Mouse (Mus musculus): ENCODE data around the gene Tpd52l1. TPM values are rescaled to one million over a fixed set of nuclear protein-coding genes. Genes with fewer than 3 reads are reported as not detected.

Gene Tpd52l1
- total and polyA plus RNA-seq, 2 experiments: 6.5 to 16.3 TPM

DNA sequence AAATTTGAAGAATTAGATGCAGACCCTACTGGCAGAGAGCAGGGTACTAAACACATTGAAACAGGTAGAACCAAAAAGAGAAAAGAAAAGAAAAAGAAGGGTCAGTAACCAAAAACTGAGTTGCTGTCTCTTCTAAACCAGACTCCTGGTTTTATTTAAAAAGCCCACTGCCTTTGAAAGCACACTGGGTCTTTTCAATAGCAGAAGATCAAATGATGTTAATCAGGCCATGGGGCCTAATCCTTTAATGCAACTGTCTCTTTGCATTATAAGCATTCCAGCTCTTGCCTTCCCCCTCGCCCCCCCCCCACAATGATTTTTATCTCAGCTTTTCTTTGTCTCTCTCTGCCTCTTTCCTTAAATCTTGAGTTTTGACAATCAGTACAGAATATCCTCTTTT is 149.3 kb downstream of the Tpd52l1 start:
- DNase-seq (ENCODE audit: extremely low read depth, low read depth, low spot score): no peak
- Histone ChIP-seq H3K79me2 (ENCODE audit: control insufficient read depth, insufficient read depth, low read length) (no peaks in the 10 kb centered on the region), H3K27ac (replicated peaks; ENCODE audit: insufficient read depth, low read depth, low read length) (no peak overlapping the region), H3K27me3 (ENCODE audit: control insufficient read depth, insufficient read depth, low read length) (no peaks in the 10 kb centered on the region), H3K36me3 (ENCODE audit: control insufficient read depth, insufficient read depth, low read length) (no peaks in the 10 kb centered on the region), H3K4me3 (ENCODE audit: insufficient read depth, low read depth, low read length) (no peak overlapping the region), H3K4me1 (ENCODE audit: control insufficient read depth, insufficient read depth, low read length) (no peaks in the 10 kb centered on the region), H3K9ac (ENCODE audit: low read depth, low read length) (no peak overlapping the region)
- WGBS: 67% methylated on average over 1 of the region's 1 CpGs
- no peak for TF ChIP-seq POLR2A (IDR thresholded peaks at IDR 0.05; ENCODE audit: extremely low read depth, insufficient read depth, low read length)
- TF ChIP-seq CTCF (IDR thresholded peaks at IDR 0.05; ENCODE audit: low read depth, low read length): no peak

GRCm38 (mm10) chr10:31295705-31296104 is 150.1 kb downstream of the Tpd52l1 start:
- TF ChIP-seq CTCF (IDR thresholded peaks at IDR 0.05; ENCODE audit: low read depth, low read length) (no peak), POLR2A (IDR thresholded peaks at IDR 0.05; ENCODE audit: extremely low read depth, insufficient read depth, low read length) (no peak)
- no peak for DNase-seq (ENCODE audit: extremely low read depth, low read depth, low spot score)
- Histone ChIP-seq H3K36me3 (ENCODE audit: control insufficient read depth, insufficient read depth, low read length) (no peaks in the 10 kb centered on the region), H3K4me3 (ENCODE audit: insufficient read depth, low read depth, low read length) (no peak overlapping the region), H3K9ac (ENCODE audit: low read depth, low read length) (no peak overlapping the region), H3K27me3 (ENCODE audit: control insufficient read depth, insufficient read depth, low read length) (no peaks in the 10 kb centered on the region), H3K27ac (replicated peaks; ENCODE audit: insufficient read depth, low read depth, low read length) (no peak overlapping the region), H3K79me2 (ENCODE audit: control insufficient read depth, insufficient read depth, low read length) (no peaks in the 10 kb centered on the region), H3K4me1 (ENCODE audit: control insufficient read depth, insufficient read depth, low read length) (no peaks in the 10 kb centered on the region)
- WGBS: 36% methylated on average over 5 of the region's 5 CpGs

DNA sequence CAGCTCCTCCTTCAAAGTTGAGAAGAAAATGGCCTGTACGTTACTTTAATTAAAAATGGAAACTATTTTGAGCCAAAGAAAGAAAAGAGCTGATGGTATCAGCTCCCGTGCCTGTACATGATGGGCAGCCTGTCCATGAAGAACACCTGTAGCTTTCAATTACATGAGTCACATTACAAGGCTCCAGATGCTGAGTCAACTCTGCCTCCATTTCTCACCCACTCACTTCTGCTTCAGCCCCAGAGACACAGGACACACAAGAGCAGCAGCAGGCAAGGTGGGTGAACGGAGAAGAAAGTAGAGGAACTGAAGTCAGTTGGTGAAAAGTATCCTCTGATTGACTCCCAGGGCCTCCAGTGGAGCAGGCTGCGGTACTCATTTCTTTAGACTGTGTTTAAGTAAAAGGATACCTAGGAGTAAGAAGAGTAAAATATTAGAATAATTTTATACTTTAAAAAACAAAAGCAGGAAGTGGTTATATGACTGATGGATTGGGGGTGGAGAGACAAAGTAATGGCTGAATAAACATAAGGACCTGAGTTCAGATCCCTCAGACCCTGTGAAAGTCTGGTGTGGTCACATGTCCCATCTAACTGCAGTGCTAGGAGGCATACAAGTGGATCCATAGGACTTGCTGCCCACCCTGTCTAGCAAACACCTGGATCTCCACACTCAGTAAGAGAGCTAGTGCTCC is 156.9 kb downstream of the Tpd52l1 start:
- H3K9ac ChIP-seq (ENCODE audit: low read depth, low read length): no peak overlapping the region
- H3K27me3 ChIP-seq (ENCODE audit: control insufficient read depth, insufficient read depth, low read length): no peaks in the 10 kb centered on the region
- H3K36me3 ChIP-seq (ENCODE audit: control insufficient read depth, insufficient read depth, low read length): no peaks in the 10 kb centered on the region
- no peak for DNase-seq (ENCODE audit: extremely low read depth, low read depth, low spot score)
- H3K4me1 ChIP-seq (ENCODE audit: control insufficient read depth, insufficient read depth, low read length): no peaks in the 10 kb centered on the region
- no peak for TF ChIP-seq CTCF (IDR thresholded peaks at IDR 0.05; ENCODE audit: low read depth, low read length)
- no peak for TF ChIP-seq POLR2A (IDR thresholded peaks at IDR 0.05; ENCODE audit: extremely low read depth, insufficient read depth, low read length)
- 87% methylated on average over 4 of the region's 4 CpGs for WGBS
- H3K4me3 ChIP-seq (ENCODE audit: insufficient read depth, low read depth, low read length): no peak overlapping the region
- H3K79me2 ChIP-seq (ENCODE audit: control insufficient read depth, insufficient read depth, low read length): no peaks in the 10 kb centered on the region
- no peak overlapping the region for H3K27ac ChIP-seq (replicated peaks; ENCODE audit: insufficient read depth, low read depth, low read length)

- no peak overlapping the region for H3K4me3 ChIP-seq (ENCODE audit: insufficient read depth, low read depth, low read length)
- no peak for TF ChIP-seq CTCF (IDR thresholded peaks at IDR 0.05; ENCODE audit: low read depth, low read length)
- TF ChIP-seq POLR2A (IDR thresholded peaks at IDR 0.05; ENCODE audit: extremely low read depth, insufficient read depth, low read length): no peak
- H3K9ac ChIP-seq (ENCODE audit: low read depth, low read length): no peak overlapping the region
- H3K27ac ChIP-seq (replicated peaks; ENCODE audit: insufficient read depth, low read depth, low read length): no peak overlapping the region
- H3K4me1 ChIP-seq (ENCODE audit: control insufficient read depth, insufficient read depth, low read length): no peaks in the 10 kb centered on the region
- no peak for DNase-seq (ENCODE audit: extremely low read depth, low read depth, low spot score)
- no peaks in the 10 kb centered on the region for H3K79me2 ChIP-seq (ENCODE audit: control insufficient read depth, insufficient read depth, low read length)
- no peaks in the 10 kb centered on the region for H3K36me3 ChIP-seq (ENCODE audit: control insufficient read depth, insufficient read depth, low read length)
- H3K27me3 ChIP-seq (ENCODE audit: control insufficient read depth, insufficient read depth, low read length): no peaks in the 10 kb centered on the region
These were observed 158.0 kb downstream of the Tpd52l1 start for GRCm38 (mm10) chr10:31287787-31288186.

Other genes starting within 250 kb of the Tpd52l1 start
- 2.6 and 3.5 TPM in 2 replicates for gene Hddc2, start 132.6 kb downstream of the Tpd52l1 start, total RNA-seq (2014; rRNA removed)
- gene Hddc2, start 132.6 kb downstream of the Tpd52l1 start, polyA plus RNA-seq (2012; rRNA removed): 0.62 and 0.71 TPM in 2 replicates
- gene Rnf217, start 163.2 kb upstream of the Tpd52l1 start, total RNA-seq (2014; rRNA removed): 7.8 and 8.0 TPM in 2 replicates
- 2.4 and 3.5 TPM in 2 replicates for gene Rnf217, start 163.2 kb upstream of the Tpd52l1 start, polyA plus RNA-seq (2012; rRNA removed)

All from liver, adult 2 months (tissue).